Mouse (Mus musculus) erythroblast, adult 5-6 weeks (primary cell): ENCODE results near the gene Larp4. TPM values are rescaled to one million over a fixed set of nuclear protein-coding genes. Genes with fewer than 3 reads are reported as not detected.

Experiments
- ATAC-seq: replicated peaks from 2 replicates; pipeline ENCODE4 v1.8.0; 2016; ENCODE audit warnings: moderate number of reproducible peaks, mild to moderate bottlenecking, moderate TSS enrichment, inconsistent platforms; ENCODE audit not compliant: poor library complexity, low FRiP score, severe bottlenecking
- total RNA-seq, 2 experiments: library from RNA; stranded (forward) in 1 of 2; stranded (reverse) in 1 of 2; fragments of 150-400 nt in 1 of 2; fragments of 200-764, 138-1000 nt in 1 of 2; gene quantifications; 2 replicates each; pipeline versions ENCODE4 v1.2.3 to v1.2.4; 2015 to 2017; ENCODE audit warnings: low replicate concordance in 2 of 2

Gene Larp4
- total RNA-seq, 2 experiments from 2014 or later, result 17.3 to 34.0 TPM

GRCm38 (mm10) chr15:99999390-99999789 lies 29.5 kb downstream of the Larp4 start:
- ATAC-seq, result no peak

DNA sequence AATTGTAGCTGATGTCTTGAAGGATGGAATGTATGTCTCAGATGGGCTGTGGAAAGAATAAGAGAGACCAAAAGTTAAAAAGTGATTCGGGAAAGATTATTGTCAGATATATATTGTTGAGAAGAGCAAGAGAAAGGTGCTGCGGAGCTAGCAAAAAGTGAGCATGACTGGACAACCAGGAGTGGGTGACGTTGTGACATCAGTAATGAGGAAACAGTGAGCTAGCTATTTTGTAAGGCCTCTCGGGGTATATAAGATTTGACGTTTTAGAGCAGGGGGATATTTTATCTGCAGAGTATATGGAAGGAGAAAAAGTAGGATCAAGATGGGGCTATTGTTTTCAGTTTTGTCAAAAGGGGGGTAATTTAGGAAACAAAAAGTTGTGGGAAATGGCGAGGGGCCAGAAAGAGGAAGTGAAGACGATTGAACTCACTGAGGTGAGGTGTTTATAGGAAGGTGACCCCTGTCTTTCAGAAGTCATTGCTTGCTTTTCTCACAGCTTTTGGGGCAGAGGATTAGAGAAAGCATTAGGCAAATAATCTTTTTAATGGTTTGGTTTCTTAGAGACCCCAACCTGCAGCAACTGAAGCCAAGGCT lies 34.9 kb downstream of the Larp4 start:
- no peak for ATAC-seq

DNA sequence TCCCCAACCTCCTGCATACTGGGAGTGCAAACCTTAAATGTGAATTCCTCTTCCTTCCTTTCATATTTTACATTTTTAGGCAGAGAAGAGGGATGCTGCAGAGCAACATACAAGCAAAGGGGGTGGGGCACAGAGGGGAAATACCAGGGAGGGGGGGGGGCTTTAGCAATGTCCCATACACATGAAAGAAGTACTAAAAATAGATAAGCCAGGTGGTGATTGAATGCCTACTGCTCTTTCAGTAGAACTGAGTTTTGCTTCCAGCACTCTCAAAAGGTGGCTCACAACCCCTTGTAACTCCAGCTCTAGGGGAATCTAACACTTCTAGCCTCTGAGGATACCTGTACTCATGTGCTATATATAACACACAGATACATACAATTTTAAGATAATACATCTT lies 36.3 kb downstream of the Larp4 start:
- ATAC-seq, result no peak

DNA sequence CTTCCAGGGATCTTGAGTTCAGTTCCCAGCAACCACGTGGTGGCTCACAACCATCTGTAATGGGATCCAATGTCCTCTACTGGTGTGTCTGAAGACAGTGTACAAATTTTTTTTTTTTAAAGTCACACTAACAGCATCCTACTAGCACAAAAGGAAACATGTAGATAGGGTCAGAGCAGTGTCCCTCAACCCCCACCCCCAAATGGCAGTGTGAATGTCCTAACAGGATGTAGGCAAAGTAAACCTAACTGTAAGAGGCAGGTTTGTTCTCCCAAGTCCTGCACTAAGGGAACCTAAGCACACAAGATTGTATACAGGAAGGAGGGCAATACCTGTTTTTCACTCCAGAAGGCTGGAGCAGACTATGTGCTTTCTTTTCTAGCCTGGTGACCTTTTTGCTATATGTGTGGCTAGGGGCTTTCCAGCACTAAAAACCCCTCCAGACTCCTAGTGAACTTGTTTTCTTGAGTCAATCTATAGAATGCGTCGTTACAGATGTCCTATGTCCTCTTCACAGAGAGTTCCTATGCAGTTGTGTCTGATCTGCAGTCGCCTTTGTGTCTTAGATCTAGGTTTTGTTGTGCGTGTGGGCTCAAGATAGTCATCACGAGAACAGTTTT lies 48.5 kb downstream of the Larp4 start:
- no peak for ATAC-seq

DNA sequence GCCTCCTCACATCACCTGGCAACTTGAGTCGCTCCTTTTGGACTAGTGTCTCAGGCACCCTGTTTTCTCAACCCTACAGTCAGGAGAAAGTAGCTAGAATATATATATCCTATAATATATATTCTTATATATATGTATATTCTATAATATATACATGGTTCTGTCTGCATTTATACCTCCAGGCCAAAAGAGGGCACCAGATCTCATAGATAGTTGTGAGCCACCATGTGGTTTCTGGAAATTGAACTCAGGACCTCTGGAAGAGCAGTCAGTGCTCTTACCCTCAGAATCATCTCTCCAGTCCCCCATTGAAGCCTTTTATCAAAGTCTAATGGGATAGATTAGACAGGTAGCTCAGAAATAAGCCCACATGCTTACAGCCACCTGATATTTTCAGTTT lies 51.3 kb downstream of the Larp4 start:
- ATAC-seq, result no peak

- ATAC-seq, result no peak
Observed at GRCm38 (mm10) chr15:100022923-100023322, 53.1 kb downstream of the Larp4 start.

DNA sequence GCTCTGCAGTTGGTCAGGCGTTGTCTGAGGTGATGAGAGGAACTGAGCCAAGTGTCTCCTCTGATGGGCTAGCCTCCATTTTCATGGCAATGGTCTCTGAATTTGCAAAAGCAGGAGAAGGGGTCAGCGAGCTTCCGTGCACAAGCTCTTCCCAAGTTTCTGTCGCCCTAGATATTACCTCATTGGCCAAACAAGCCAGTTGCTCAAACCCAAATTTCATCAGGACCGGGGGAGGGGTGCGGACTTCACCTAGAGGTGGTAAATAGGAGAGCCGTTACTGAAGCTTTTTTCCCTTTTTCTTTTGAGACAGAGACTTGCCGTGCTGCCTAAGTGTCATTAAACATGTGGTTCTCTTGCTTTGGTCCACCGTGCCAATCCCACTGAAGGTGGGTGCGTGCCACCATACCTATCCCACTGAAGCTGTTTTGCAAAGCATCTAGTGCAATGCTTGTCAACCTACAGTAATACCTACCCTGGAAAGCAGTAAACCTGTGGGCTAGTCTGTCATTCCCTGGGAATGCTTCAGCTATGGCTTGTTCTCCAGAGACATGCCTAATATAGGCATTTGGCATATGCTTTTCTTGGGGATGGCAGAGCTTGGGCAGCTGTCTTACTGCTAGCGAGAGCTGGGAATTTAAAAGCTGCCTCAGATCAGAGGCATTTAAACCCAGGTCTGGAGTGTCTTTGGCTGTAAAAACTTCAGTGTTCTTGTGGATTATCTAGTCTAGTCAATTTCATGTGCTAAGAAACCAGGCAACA lies 55.4 kb downstream of the Larp4 start:
- no peak for ATAC-seq

DNA sequence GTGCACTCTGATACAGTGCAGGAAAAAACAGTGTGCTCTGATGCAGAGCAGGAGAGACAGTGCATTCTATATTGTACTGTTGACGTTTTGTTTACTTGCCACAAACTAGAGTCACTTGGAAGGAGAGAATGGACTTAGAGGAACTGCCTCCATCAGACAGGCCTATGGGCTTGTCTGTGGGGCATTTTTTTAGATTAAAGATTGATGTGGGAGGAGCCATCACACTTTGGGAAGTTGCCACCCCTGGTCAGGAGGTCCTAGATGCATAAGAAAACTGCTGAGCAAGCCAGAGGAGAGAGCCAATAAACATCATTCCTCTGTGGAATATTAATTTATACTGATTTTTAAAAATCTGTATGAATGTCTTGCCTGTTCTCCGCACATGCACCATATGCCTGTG lies 58.3 kb downstream of the Larp4 start:
- no peak for ATAC-seq

DNA sequence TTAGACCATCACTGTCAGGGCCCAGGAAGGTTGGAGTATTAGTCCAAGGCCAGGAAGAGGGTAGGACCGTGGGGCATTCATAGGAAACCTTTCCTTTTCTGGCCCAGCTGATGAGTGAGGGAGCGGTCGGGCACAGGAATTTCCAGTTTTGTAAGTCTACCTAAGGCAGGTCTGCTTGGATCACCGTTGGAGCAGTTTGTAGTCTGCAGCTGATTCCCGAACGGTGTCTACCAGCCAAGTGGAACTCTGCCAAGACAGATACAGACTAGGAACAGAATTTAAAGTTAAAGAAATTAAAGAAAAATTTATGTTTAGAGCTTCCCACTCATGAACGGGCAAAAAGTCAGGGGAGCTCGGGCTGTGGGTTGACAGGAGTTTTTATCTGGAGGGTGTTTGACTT lies 59.6 kb downstream of the Larp4 start:
- no peak for ATAC-seq

DNA sequence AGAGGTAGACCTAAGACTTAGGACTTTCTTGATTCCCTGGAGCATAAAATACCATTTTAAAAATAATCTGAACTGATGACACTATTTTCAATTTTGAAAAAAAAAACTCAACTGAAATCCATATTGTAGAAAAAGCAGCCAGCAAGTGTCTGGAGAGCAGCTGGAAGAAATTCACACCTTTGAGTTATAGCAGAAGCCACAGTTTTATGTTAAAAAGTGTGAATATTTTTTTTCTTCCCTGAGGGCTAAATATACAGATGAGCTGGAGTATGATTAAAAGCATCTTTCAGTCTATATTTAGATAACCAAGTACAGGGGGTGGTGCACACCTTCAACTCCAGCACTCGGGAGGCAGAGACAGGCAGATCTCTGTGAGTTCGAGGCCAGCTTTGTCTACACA lies 60.0 kb downstream of the Larp4 start:
- no peak for ATAC-seq

- no peak for ATAC-seq
Observed at GRCm38 (mm10) chr15:100032546-100032945, 62.7 kb downstream of the Larp4 start.

DNA sequence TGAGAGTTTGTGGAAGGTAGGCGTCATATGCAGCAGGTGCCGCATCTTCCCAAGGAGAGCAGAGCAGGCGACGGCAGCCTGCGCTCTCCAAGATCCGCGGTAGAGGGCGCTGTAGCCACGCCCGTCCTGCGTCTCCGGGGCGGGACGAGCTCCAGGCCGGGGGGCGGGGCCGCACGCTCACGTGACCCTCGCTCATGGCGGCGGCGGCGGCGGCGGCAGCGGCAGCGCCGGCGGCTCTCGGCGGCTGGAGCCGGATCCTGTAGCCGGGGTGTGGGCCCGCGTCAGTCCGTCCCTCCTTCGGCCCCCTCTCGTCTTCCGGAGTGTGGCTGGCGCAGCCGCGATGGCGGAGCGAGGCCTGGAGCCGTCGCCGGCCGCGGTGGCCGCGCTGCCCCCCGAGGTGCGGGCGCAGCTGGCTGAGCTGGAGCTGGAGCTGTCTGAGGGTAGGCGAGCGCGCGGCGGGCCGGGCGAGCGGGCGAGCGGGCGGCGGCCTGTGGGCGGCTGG lies 68.7 kb downstream of the Larp4 start, which contains the start of gene Dip2b:
TSS of gene Dip2b (plus strand) at position 195 of the 502 bp plus-strand sequence.
- ATAC-seq, result peak; percentile 94

DNA sequence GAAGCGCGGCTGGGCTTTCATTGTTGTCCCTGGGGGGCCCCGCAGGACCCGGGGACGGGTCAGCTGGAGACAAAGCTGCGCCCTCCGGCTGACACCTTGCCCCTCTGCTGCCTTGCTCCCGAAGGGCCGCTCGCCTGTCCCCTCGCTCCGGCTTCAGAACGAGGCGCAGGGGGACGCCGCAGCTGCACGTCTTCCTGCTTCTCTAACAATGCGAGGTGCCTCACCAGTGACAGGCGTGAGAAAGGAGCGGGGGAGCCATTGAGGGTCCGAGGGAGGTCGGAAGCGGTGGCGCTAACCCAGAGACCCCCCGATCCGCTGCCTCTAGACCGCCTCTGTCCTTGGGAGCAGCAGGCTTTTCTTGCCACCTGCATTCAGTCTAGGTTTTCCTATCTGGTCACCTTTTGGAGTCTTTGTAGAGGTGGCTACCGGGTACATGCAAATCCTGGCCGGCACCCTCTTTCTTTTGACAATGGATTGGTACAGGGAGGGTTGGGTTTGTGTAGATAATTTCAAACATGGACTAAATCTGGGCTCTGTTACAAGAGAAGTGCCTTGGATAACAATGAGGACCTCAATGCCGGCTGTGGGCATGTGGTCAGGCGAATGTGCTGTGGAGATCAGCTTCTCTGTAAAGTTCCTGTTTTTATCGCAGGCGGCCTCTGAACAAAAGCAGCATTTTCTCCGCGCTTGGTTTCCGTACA lies 69.3 kb downstream of the Larp4 start:
- ATAC-seq, result 0 out of 2 replicates have a peak, but pooled peaks have one; percentile 6

DNA sequence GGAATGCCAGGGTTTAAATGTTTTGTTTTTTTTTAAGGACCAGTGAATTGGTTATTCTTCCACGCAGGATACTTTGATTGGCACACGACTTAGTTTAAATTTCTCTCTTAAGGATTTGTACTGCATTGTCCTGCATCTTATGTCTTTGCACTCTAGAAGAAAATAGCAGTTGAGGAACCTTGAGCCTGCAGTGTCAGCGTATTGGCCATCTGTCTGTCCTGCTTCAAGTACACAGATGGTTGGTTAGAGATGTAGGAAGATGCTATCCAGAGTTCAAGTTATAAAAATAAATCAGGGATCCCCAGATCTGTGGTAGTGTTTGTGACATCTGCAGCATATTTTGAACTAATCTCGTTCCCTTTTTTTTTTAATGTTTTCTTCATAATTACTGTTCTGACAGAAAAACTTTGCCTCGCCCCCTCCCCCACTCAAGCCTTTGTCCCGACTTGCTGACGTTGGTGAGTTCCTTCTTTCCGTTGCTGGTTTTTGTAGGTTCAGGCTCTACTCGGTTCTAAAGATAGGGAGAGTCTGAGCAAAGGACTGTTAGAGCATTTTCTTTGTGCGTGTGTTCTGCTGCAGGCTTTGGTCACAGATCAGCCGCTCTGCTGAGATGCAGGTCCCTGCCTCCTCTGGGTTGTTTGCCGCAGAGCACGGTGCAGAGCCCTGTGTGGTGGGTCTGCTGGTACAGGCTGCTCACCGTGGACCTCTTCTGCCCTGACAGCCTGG lies 70.8 kb downstream of the Larp4 start:
- ATAC-seq, result no peak

- ATAC-seq, result no peak
Observed at GRCm38 (mm10) chr15:100041267-100042047, 71.6 kb downstream of the Larp4 start.

DNA sequence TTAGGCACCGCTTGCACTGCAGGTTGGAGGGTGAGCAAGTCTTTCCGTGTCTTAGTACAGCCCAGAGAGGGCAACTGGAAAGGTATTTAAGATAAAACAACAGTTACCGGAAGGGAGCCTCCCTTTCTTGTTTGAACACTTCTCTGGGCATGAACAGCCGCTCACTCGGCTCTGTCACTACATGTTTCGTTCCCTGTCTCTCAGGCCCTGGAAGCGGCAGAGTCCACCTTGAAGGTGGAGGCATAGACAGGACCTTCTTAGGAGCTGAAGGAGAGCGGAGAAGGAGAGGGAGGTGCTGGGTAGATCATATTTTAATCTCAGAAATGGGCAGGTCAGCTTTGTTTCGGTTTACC lies 72.2 kb downstream of the Larp4 start:
- ATAC-seq, result no peak

DNA sequence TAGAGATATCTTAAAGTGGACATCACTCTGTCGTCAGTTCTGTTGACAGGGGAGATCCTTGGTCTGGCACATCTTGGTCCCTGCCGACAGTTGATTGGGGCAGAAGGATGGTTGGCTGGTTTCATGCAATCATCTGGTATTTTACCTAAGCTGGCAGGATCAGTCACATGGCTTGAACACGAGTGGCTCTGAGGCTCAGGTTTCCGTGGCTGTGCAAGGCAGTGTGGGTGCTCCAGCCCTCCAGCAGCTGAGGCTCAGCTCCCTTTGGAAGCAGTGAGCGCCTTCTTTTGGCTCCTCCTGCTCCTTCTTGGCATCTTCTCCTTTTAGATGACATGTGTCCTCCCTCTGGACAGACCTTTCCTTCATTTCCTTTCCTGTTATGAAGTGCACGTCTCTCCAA lies 75.7 kb downstream of the Larp4 start:
- ATAC-seq, result no peak

DNA sequence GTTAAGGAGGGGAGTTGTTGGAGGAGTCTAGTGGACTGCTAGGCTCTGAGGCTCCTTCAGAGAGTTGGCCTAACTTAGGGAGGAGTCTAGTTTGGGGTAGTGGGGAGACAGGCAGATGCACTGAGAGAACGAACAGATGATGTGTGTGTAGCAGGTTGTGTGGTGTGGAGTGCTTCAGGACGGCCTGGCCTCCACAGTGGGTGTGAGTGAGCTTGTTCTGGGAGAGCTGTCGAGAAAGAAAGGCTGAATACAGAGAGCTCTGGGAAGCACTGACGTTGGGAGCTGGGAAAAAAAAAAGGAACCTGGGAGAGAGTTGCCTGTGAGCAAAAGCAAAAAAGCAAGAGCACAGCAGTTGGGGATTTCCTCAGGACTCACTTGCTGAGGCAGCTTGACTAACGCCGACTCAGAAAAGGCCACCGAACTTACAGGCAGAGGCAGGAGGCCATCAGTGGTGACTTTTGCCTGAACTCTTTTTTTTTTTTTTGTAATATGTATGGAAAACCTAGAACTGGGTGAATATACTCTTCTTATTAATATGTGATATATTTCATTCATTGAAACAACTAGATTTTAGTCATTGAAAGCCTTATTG lies 79.7 kb downstream of the Larp4 start:
- ATAC-seq, result no peak

DNA sequence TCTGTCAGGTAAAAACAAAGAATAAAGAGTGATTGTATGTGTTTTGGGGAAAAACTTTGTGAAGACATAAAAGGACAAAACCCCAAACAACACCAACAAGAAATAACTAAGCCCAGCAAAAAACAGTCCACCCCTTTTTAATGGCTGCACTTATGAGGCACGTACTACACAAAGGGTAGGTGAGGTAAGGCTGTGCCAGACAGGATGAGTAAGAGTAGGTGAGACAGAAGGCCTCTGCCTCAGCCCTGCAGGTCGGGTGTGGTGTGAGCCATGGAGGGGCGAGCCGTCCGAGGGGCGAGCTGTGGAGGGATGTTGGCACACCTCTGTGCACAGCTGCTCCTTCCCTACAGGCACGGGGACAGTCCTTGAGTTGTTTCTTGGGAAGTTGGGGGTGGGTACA lies 81.1 kb downstream of the Larp4 start:
- ATAC-seq, result no peak
